Mouse (Mus musculus): ENCODE measurements around the gene Gpr85.

DNA sequence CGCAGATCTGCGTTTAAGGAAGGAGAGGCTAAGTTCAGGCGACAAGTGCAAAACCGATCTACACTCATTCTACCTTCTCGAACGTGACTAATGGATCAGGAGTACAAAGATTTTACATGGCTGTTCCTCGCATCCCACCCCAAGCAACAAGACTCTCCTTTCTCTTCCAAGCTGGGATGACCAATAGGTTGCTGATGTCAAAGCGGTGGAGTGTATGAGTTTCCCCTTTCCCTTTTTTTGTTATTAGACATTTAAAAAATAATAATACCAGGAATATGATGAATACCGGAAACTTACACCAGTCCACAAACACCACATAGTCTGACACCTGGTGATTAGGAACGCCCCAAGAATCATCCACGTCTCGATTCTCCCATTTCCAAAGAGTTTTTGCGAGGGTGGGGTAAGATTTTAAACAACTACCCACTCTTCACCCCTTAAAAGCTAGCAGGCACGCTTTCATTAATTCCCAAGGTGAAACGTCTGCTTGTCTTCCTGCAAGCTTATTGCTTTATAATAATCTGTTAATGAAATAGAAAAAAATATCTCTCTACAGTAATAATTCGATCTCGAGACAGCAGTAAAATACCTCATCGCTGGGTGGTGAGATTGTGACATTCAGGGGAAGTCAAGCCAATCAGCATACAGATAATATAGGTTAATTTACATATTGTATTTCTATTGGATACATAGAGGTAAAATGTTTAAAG is at the start of gene Gpr85:
- TF ChIP-seq ZNF384 (IDR thresholded peaks at IDR 0.05; ENCODE audit: low read depth, low read length) (no peak; the same call in 1 of the 2 replicates), CTCF (conservative IDR thresholded peaks at IDR 0.05 in 1 of 2, IDR thresholded peaks at IDR 0.05 in 1 of 2; ENCODE audit: low read depth in 2 of 2, low read length in 2 of 2) (no peak), ETS1 (conservative IDR thresholded peaks at IDR 0.05; ENCODE audit: low read depth, low read length) (no peak), ZC3H11A (IDR thresholded peaks at IDR 0.05; ENCODE audit: low read depth, low read length) (no peak), USF1 (IDR thresholded peaks at IDR 0.05; ENCODE audit: low read depth, low read length) (no peak), RCOR1 (conservative IDR thresholded peaks at IDR 0.05; ENCODE audit: low read depth, low read length) (no peak), USF2 (conservative IDR thresholded peaks at IDR 0.05; ENCODE audit: low read depth, low read length) (no peak), POLR2A (IDR thresholded peaks at IDR 0.05; ENCODE audit: low read depth, low read length) (no peak), SIN3A (IDR thresholded peaks at IDR 0.05; ENCODE audit: low read length) (no peak), CHD1 (IDR thresholded peaks at IDR 0.05; ENCODE audit: low read depth, low read length) (no peak)
